Mouse (Mus musculus) liver, embryonic 13.5 days (tissue): ENCODE measurements around the gene Traf1. TPM values are rescaled to one million over a fixed set of nuclear protein-coding genes. Genes with fewer than 3 reads are reported as not detected.
A peak's percentile ranks its signal among the peaks of the same experiment; 100 is the strongest.

ENCODE experiments used
- ATAC-seq: fragments of 200-750 bp; cut with Nextera tagmentation; 2 replicates; pipeline ENCODE4 v1.8.0; 2017; ENCODE audit warnings: low read depth, mild to moderate bottlenecking, moderate number of reproducible peaks, moderate library complexity
- DNase-seq: peaks from one replicate; pipeline ENCODE4 v3.0.0; 2022
- H3K27ac ChIP-seq: fragments of 300-500 bp; sonication (generic); 2 replicates; pipeline ENCODE4 v1.5.1; 2015; ENCODE audit warnings: moderate library complexity, mild to moderate bottlenecking, inconsistent platforms
- H3K27me3 ChIP-seq: fragments of 300-500 bp; sonication (generic); 2 replicates; pipeline ENCODE4 v1.6.1; 2015; ENCODE audit warnings: mild to moderate bottlenecking, inconsistent platforms
- H3K36me3 ChIP-seq: fragments of 300-500 bp; sonication (generic); 2 replicates; pipeline ENCODE4 v1.6.1; 2015; ENCODE audit warnings: mild to moderate bottlenecking, inconsistent platforms
- H3K4me1 ChIP-seq: fragments of 300-500 bp; sonication (generic); replicated peaks from 2 replicates; pipeline ENCODE4 v1.6.1; 2015; ENCODE audit warnings: inconsistent platforms
- H3K4me2 ChIP-seq: fragments of 300-500 bp; sonication (generic); 2 replicates; pipeline ENCODE4 v1.6.1; 2015; ENCODE audit warnings: inconsistent platforms, mild to moderate bottlenecking, moderate library complexity
- H3K4me3 ChIP-seq: fragments of 300-500 bp; sonication (generic); replicated peaks from 2 replicates; pipeline ENCODE4 v1.5.1; 2015; ENCODE audit warnings: mild to moderate bottlenecking, inconsistent platforms
- H3K9ac ChIP-seq: fragments of 300-500 bp; sonication (generic); 2 replicates; pipeline ENCODE4 v1.6.1; 2015; ENCODE audit warnings: mild to moderate bottlenecking, inconsistent platforms
- H3K9me3 ChIP-seq: fragments of 300-500 bp; sonication (generic); replicated peaks from 2 replicates; pipeline ENCODE4 v1.6.1; 2016; ENCODE audit warnings: inconsistent platforms
- WGBS: fragments of 180-500 bp; shearing (Covaris S2); methylation state at CpG from one replicate; pipeline ENCODE4 v1.1.7; 2015; ENCODE audit not compliant: insufficient replicate concordance; 5-methylcytosine and 5-hydroxymethylcytosine counted together
- polyA plus RNA-seq: library from polyadenylated mRNA; unstranded; fragments of >200 nt; fragmentation: Nextera tagmentation; extraction: Ambion mirVana; gene quantifications from 2 replicates; pipeline ENCODE4 v1.2.1, GENCODE M21; 2015

Traf1 gene
- polyA plus RNA-seq, 1 experiment from 2014 or later = 0.14 TPM

- H3K36me3 ChIP-seq = no peaks in the 10 kb centered on the region
- peak overlapping the region; percentile 36; the same call in 1 of the 2 replicates for H3K4me2 ChIP-seq
- no peak overlapping the region for H3K4me3 ChIP-seq
- no peak overlapping the region for H3K27ac ChIP-seq
- 73% methylated on average over 8 of the region's 8 CpGs for WGBS
- no peaks in the 10 kb centered on the region for H3K9me3 ChIP-seq
- ATAC-seq = no peak
- H3K27me3 ChIP-seq = peaks cover 10% of the 10 kb centered on the region
- peaks cover 11% of the 10 kb centered on the region for H3K4me1 ChIP-seq
- no peak overlapping the region for H3K9ac ChIP-seq
- no peak for DNase-seq
These were observed 4.2 kb upstream of the Traf1 start for GRCm38 (mm10) chr2:34965806-34966205.

DNA sequence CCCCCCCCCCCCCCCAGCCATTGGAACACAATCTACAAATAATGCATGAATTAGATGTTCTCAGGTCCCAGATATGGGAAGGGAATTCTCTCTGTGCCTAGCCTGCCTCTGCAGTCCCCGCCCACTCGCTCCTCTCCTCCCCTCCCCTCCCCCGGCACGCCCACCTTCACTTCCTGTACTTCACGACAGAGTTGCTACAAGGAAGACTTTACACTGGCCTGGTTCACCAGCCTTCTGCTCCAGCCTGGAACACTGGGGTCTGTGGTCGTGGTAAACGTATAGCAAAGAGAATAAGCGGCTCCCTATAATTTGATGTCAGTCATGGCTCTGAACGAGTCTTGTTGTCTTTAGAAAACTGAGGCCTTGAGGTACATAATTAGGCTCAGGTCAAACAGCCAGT lies 3.7 kb upstream of the Traf1 start:
- DNase-seq = no peak
- 20% methylated on average over 9 of the region's 9 CpGs for WGBS
- H3K36me3 ChIP-seq = no peaks in the 10 kb centered on the region
- H3K4me2 ChIP-seq = peak overlapping the region; percentile 36
- H3K9ac ChIP-seq = no peak overlapping the region
- no peak overlapping the region for H3K4me3 ChIP-seq
- H3K4me1 ChIP-seq = peaks cover 11% of the 10 kb centered on the region
- 0 out of 2 replicates have a peak, but pooled peaks have one; percentile 31 for ATAC-seq
- no peaks in the 10 kb centered on the region for H3K9me3 ChIP-seq
- peaks cover 14% of the 10 kb centered on the region for H3K27me3 ChIP-seq
- no peak overlapping the region for H3K27ac ChIP-seq

GRCm38 (mm10) chr2:34964651-34965050 lies 3.1 kb upstream of the Traf1 start:
- 72% methylated on average over 9 of the region's 9 CpGs for WGBS
- Histone ChIP-seq H3K4me3 (no peak overlapping the region), H3K36me3 (no peaks in the 10 kb centered on the region), H3K4me2 (no peak overlapping the region), H3K27ac (no peak overlapping the region), H3K9ac (no peak overlapping the region), H3K4me1 (peaks cover 11% of the 10 kb centered on the region), H3K9me3 (no peaks in the 10 kb centered on the region), H3K27me3 (peaks cover 14% of the 10 kb centered on the region)
- DNase-seq = no peak
- no peak for ATAC-seq

DNA sequence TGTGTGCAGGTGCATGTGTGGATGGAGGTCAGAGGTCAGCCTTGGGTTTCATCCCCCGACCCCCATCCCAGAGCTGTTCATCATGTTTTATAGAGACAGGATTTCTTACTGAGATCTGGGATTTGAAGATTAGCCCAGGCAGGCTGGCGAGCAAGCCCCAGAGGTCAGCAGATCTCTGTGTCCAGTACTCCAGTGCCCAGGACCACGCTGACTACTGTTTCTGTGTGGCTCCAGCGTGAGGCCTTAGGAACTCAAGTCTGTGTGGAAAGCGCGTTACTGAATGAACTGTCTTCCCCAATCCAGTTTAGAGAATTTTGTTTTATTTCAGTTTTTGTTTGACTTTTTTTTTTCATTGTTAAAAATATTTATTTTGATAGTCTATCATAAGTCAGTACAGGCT lies 2.7 kb upstream of the Traf1 start:
- Histone ChIP-seq H3K4me1 (peaks cover 11% of the 10 kb centered on the region), H3K27ac (no peak overlapping the region), H3K9ac (no peak overlapping the region), H3K36me3 (no peaks in the 10 kb centered on the region), H3K4me3 (no peak overlapping the region), H3K9me3 (no peaks in the 10 kb centered on the region), H3K4me2 (no peak overlapping the region), H3K27me3 (peaks cover 14% of the 10 kb centered on the region)
- 77% methylated on average over 6 of the region's 6 CpGs for WGBS
- DNase-seq (no peak), ATAC-seq (no peak)

GRCm38 (mm10) chr2:34963371-34963956 lies 1.9 kb upstream of the Traf1 start:
- Histone ChIP-seq H3K4me3 (no peak overlapping the region), H3K36me3 (no peaks in the 10 kb centered on the region), H3K4me1 (peaks cover 11% of the 10 kb centered on the region), H3K4me2 (no peak overlapping the region), H3K27ac (no peak overlapping the region), H3K9me3 (no peaks in the 10 kb centered on the region), H3K27me3 (peaks cover 14% of the 10 kb centered on the region), H3K9ac (no peak overlapping the region)
- DNase-seq = no peak
- ATAC-seq = no peak
- WGBS = 61% methylated on average over 13 of the region's 13 CpGs

DNA sequence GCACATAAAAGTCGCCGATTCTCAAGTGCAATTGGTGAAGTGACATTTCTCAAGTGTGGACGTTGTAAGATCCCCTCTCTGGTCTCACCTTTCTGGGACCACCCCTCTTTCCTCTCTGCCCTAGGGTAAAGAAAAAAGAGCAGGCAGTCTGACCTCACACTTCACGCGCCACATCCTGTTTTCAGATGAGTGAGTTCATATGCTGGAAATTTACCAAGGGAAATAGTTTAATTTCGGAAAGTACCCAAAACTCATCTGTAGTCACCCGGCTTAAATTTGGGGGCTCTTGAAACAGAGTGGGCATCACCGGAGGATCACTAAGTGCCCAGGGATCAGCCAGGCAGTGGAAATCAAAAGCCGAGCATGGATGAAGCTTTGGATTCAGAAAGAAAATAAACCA lies 1.3 kb upstream of the Traf1 start:
- H3K4me2 ChIP-seq = no peak overlapping the region
- DNase-seq (no peak), ATAC-seq (no peak)
- no peak overlapping the region for H3K4me3 ChIP-seq
- WGBS = 67% methylated on average over 9 of the region's 9 CpGs
- no peak overlapping the region for H3K27ac ChIP-seq
- H3K9ac ChIP-seq = no peak overlapping the region
- peaks cover 14% of the 10 kb centered on the region for H3K27me3 ChIP-seq
- H3K4me1 ChIP-seq = peaks cover 11% of the 10 kb centered on the region
- no peaks in the 10 kb centered on the region for H3K36me3 ChIP-seq
- H3K9me3 ChIP-seq = no peaks in the 10 kb centered on the region

DNA sequence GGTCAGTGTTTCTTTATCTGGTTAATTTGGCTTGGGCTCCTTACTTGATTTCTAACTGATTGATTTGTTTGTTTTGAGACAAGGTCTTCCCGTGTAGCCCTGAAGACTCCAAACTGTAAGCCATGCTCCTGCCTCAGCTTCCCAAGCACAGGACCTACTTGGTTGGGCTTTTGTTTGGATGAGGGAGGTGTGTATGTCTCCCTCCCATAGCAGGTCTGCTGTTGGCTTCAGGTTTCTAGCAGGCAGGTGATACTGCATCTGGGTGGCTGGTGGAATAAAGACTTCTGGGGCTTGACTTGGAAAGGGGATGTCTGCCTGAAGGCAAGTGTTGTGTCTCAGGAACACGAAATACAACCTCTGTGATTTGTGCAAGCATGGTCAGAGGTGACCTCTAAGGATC lies 639 bp upstream of the Traf1 start:
- Histone ChIP-seq H3K36me3 (no peaks in the 10 kb centered on the region), H3K4me2 (no peak overlapping the region), H3K27me3 (peaks cover 14% of the 10 kb centered on the region), H3K4me1 (peaks cover 11% of the 10 kb centered on the region), H3K27ac (no peak overlapping the region), H3K9ac (no peak overlapping the region), H3K9me3 (no peaks in the 10 kb centered on the region), H3K4me3 (no peak overlapping the region)
- ATAC-seq (no peak), DNase-seq (no peak)
- WGBS = 59% methylated on average over 2 of the region's 2 CpGs

DNA sequence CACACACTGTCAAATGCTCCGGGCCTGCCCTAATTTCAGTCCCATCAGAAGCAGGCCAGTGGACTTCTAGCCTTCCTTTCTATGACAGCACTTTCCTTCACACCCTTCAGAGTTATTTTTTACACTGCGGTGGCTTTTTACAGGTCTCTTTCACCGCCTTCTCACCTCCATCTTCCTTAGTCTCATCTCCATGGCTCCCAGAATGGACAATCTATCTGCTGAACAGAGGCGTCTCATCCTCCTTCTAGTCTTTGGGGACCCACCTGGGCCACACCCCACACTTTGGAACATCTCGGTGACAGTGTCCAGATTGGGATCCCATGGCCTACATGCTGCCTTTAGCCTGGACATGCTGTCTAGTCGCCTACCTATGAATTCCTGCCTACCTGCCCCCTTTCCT lies 606 bp downstream of the Traf1 start:
- Histone ChIP-seq H3K36me3 (no peaks in the 10 kb centered on the region), H3K27me3 (peaks cover 14% of the 10 kb centered on the region), H3K4me1 (peaks cover 10% of the 10 kb centered on the region), H3K27ac (no peak overlapping the region), H3K9me3 (no peaks in the 10 kb centered on the region), H3K4me2 (peak overlapping the region; percentile 47), H3K9ac (no peak overlapping the region), H3K4me3 (0 out of 2 replicates have a peak overlapping the region, but pooled peaks have one; percentile 14)
- DNase-seq (no peak), ATAC-seq (no peak)
- WGBS = 51% methylated on average over 6 of the region's 6 CpGs

- Histone ChIP-seq H3K4me2 (no peak overlapping the region), H3K4me3 (no peak overlapping the region), H3K9me3 (no peaks in the 10 kb centered on the region), H3K27me3 (peaks cover 14% of the 10 kb centered on the region), H3K4me1 (peaks cover 5% of the 10 kb centered on the region), H3K9ac (no peak overlapping the region), H3K36me3 (no peaks in the 10 kb centered on the region), H3K27ac (no peak overlapping the region)
- 63% methylated on average over 4 of the region's 5 CpGs for WGBS
- ATAC-seq (no peak), DNase-seq (no peak)
These were observed 1.1 kb downstream of the Traf1 start for GRCm38 (mm10) chr2:34960466-34960865.

- Histone ChIP-seq H3K27ac (no peak overlapping the region), H3K36me3 (no peaks in the 10 kb centered on the region), H3K4me1 (0 out of 2 replicates have a peak, but pooled peaks cover 3% of the 10 kb centered on the region), H3K27me3 (peaks cover 14% of the 10 kb centered on the region), H3K9ac (no peak overlapping the region), H3K4me2 (no peak overlapping the region), H3K9me3 (no peaks in the 10 kb centered on the region), H3K4me3 (no peak overlapping the region)
- no peak for ATAC-seq
- DNase-seq = no peak
- 54% methylated on average over 7 of the region's 7 CpGs for WGBS
These were observed 3.0 kb downstream of the Traf1 start for GRCm38 (mm10) chr2:34958582-34958981.

DNA sequence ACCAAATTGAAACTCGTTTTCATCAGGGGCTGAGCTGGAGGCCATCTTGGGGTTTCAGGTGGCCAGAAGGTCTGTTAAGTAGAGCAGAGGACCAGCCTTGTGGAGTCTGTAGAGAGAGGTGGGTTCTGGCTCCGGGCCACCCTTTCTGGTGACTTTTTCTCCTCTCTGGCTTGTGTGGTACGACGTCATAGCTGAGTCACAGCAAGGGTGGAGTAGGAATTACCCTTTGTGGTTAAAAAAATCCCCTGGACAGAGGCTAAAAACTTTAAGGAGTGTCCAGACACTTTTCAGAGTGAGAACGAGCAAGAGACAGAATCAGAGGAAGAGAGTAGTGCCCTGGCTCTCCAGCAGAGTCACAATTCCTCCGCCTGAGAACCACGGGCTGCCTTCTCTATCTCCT lies 3.5 kb downstream of the Traf1 start:
- Histone ChIP-seq H3K9me3 (no peaks in the 10 kb centered on the region), H3K9ac (no peak overlapping the region), H3K4me2 (no peak overlapping the region), H3K36me3 (no peaks in the 10 kb centered on the region), H3K4me3 (no peak overlapping the region), H3K4me1 (0 out of 2 replicates have a peak, but pooled peaks cover 3% of the 10 kb centered on the region), H3K27me3 (peaks cover 14% of the 10 kb centered on the region), H3K27ac (no peak overlapping the region)
- 48% methylated on average over 7 of the region's 7 CpGs for WGBS
- DNase-seq (no peak), ATAC-seq (no peak)

- Histone ChIP-seq H3K4me3 (no peak overlapping the region), H3K9ac (no peak overlapping the region), H3K27me3 (peaks cover 14% of the 10 kb centered on the region), H3K36me3 (no peaks in the 10 kb centered on the region), H3K4me1 (0 out of 2 replicates have a peak, but pooled peaks cover 3% of the 10 kb centered on the region), H3K27ac (no peak overlapping the region), H3K4me2 (no peak overlapping the region), H3K9me3 (no peaks in the 10 kb centered on the region)
- ATAC-seq (no peak), DNase-seq (no peak)
- WGBS = 35% methylated on average over 1 of the region's 1 CpGs
These were observed 4.2 kb downstream of the Traf1 start for GRCm38 (mm10) chr2:34957405-34957804.
